Mouse (Mus musculus) inflammation-experienced regulatory T-cells (primary cell): ENCODE data around the gene Gadd45a. TPM values are rescaled to one million over a fixed set of nuclear protein-coding genes. Genes with fewer than 3 reads are reported as not detected.

Experiments
- polyA plus RNA-seq, 2 experiments: library from polyadenylated mRNA; unstranded; fragments of 100-300 nt; shearing (Covaris generic); gene quantifications; one replicate each; pipeline ENCODE4 v1.2.1; 2017

The Gadd45a gene
- 10 to 100 TPM; 20.4 to 25.3 TPM for polyA plus RNA-seq

DNA sequence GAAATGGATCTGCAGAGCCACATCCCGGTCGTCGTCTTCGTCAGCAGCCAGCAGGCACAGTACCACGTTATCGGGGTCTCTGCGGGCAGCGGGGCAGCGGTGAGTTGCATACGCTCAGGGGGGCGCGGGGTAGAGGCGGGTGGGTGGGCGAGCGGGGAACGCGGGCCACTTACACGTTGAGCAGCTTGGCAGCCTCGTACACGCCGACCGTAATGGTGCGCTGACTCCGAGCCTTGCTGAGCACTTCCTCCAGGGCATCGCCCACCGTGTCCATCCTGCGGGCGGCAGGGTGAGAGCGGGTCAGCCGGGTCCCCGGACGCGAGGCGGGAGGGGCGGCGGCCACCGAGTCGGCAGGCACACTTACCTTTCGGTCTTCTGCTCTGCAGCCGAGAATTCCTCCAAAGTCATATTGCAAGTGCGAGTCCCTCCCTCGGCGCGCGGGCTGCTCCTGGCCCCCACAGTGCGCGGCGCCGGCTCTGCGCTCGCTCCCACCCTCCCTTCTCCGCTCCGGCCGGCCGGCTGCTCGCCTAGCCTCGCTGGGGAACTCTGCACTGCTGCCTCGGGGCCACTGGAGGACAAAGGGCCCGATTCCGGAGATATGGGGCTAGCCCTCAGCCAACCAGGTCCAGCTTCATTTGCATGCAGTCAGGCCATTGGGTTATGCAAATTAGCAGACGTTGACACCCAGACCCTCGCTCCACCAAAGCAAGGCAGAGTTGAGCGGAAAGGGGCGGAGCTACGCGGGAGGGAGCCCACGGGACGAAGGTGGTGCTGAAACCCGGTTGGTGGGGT, at the start of gene Gadd45a:
Gene Gadd45a, minus strand, starts transcription at position 621 of the 792 bp plus-strand sequence.

Other genes starting within 250 kb of the Gadd45a start
- gene Vmn1r39, start 226.8 kb downstream of the Gadd45a start, polyA plus RNA-seq = not detected
- 10 to 100 TPM; 17.6 to 18.2 TPM for gene Gng12, start 141.1 kb downstream of the Gadd45a start, polyA plus RNA-seq
- gene Serbp1, start 200.7 kb upstream of the Gadd45a start, polyA plus RNA-seq = 100 to 1,000 TPM; 452 to 528 TPM